Mouse (Mus musculus) midbrain, embryonic 13.5 days (tissue): ENCODE measurements at regions not wholly inside any gene's neighbourhood (a gene's known extent, or its start where the extent isn't known, plus 50 kb on each side); places are given as distances from the start of the nearest gene placed in this dataset.

Experiments used
- ATAC-seq: fragments of 200-750 bp; cut with Nextera tagmentation; 2 replicates; pipeline ENCODE4 v1.8.0; 2017; ENCODE audit warnings: mild to moderate bottlenecking, moderate TSS enrichment, moderate library complexity
- H3K27ac ChIP-seq: fragments of 300-500 bp; sonication (generic); 2 replicates; pipeline ENCODE4 v1.5.1; 2015; ENCODE audit warnings: inconsistent platforms, mild to moderate bottlenecking, moderate library complexity
- H3K27me3 ChIP-seq: fragments of 300-500 bp; sonication (generic); 2 replicates; pipeline ENCODE4 v1.6.1; 2015; ENCODE audit warnings: mild to moderate bottlenecking, inconsistent platforms
- H3K36me3 ChIP-seq: fragments of 300-500 bp; sonication (generic); 2 replicates; pipeline ENCODE4 v1.6.1; 2015; ENCODE audit warnings: mild to moderate bottlenecking, inconsistent platforms
- H3K4me1 ChIP-seq: fragments of 300-500 bp; sonication (generic); replicated peaks from 2 replicates; pipeline ENCODE4 v1.6.1; 2015; ENCODE audit warnings: inconsistent platforms
- H3K4me2 ChIP-seq: fragments of 300-500 bp; sonication (generic); replicated peaks from 2 replicates; pipeline ENCODE4 v1.6.1; 2015; ENCODE audit warnings: moderate library complexity, mild to moderate bottlenecking, inconsistent platforms
- H3K4me3 ChIP-seq: fragments of 300-500 bp; sonication (generic); replicated peaks from 2 replicates; pipeline ENCODE4 v1.5.1; 2015; ENCODE audit warnings: mild to moderate bottlenecking, inconsistent platforms
- H3K9ac ChIP-seq: fragments of 300-500 bp; sonication (generic); replicated peaks from 2 replicates; pipeline ENCODE4 v1.6.1; 2015; ENCODE audit warnings: mild to moderate bottlenecking, inconsistent platforms
- H3K9me3 ChIP-seq: fragments of 300-500 bp; sonication (generic); 2 replicates; pipeline ENCODE4 v1.6.1; 2016; ENCODE audit warnings: mild to moderate bottlenecking, inconsistent platforms
- WGBS: fragments of 180-500 bp; shearing (Covaris S2); methylation state at CpG from one replicate; pipeline ENCODE4 v1.1.7; 2015; 5-methylcytosine and 5-hydroxymethylcytosine counted together

DNA sequence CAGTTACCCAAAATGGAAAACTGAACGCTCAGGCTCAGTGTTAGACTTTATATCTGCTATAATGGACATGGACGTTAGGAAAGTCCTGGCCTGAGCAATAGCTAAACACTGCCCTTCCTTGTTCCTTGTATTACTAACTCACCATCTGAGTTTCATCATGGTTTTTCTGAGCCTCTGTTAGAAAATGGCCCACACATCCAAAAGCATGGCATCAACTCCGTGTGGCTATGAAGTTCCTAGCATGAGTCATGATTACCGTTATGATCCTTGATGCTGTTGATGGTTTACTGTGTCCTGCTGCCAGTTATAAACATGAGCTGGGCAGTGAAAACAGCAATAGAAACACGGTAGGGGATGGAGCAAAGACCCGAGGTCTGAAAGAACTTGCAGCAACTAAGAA is 318.4 kb upstream of the Tenm4 start:
- Histone ChIP-seq H3K27me3 (no peaks in the 10 kb centered on the region), H3K4me1 (no peaks in the 10 kb centered on the region), H3K9ac (no peak overlapping the region), H3K4me3 (no peak overlapping the region), H3K27ac (no peak overlapping the region), H3K4me2 (no peak overlapping the region), H3K9me3 (no peaks in the 10 kb centered on the region), H3K36me3 (no peaks in the 10 kb centered on the region)
- ATAC-seq = no peak
- 86% methylated on average over 6 of the region's 6 CpGs for WGBS

- Histone ChIP-seq H3K4me2 (no peak overlapping the region), H3K27ac (no peak overlapping the region), H3K9me3 (no peaks in the 10 kb centered on the region), H3K36me3 (no peaks in the 10 kb centered on the region), H3K4me3 (no peak overlapping the region), H3K27me3 (no peaks in the 10 kb centered on the region), H3K4me1 (no peaks in the 10 kb centered on the region), H3K9ac (no peak overlapping the region)
- WGBS = 85% methylated on average over 6 of the region's 6 CpGs
- no peak for ATAC-seq
These were observed 317.7 kb upstream of the Tenm4 start for GRCm38 (mm10) chr7:95853225-95853812.

GRCm38 (mm10) chr7:95858247-95858646 is 312.8 kb upstream of the Tenm4 start:
- H3K4me3 ChIP-seq = no peak overlapping the region
- no peak for ATAC-seq
- H3K9ac ChIP-seq = no peak overlapping the region
- no peaks in the 10 kb centered on the region for H3K9me3 ChIP-seq
- no peaks in the 10 kb centered on the region for H3K36me3 ChIP-seq
- H3K4me1 ChIP-seq = no peaks in the 10 kb centered on the region
- H3K27me3 ChIP-seq = no peaks in the 10 kb centered on the region
- no peak overlapping the region for H3K27ac ChIP-seq
- no peak overlapping the region for H3K4me2 ChIP-seq

GRCm38 (mm10) chr7:95864233-95864632 is 306.8 kb upstream of the Tenm4 start:
- Histone ChIP-seq H3K36me3 (no peaks in the 10 kb centered on the region), H3K9ac (no peak overlapping the region), H3K4me3 (no peak overlapping the region), H3K27me3 (no peaks in the 10 kb centered on the region), H3K4me2 (no peak overlapping the region), H3K4me1 (peaks cover 5% of the 10 kb centered on the region; the same call in 1 of the 2 replicates), H3K27ac (no peak overlapping the region), H3K9me3 (no peaks in the 10 kb centered on the region)
- WGBS = 50% methylated on average over 3 of the region's 3 CpGs
- ATAC-seq = no peak

DNA sequence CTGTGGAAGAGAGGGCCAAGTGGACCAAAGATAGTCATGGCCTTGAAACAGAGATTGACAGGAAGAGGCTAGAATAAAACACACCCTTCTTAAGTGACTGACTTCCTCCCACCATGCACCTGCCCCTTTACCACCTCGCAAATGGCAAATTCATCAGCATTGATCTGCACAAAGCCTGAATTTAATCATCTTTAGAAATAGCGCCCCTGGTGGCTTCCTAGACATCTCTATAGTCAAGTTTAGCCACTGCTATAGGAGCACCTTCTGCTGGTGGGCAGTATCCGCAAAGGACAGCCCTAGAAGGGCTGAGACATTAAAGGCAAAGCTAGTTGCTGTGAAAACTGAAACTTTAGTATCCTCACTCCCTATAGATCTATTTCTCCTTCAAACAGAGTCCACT is 305.8 kb upstream of the Tenm4 start:
- Histone ChIP-seq H3K27ac (no peak overlapping the region), H3K36me3 (no peaks in the 10 kb centered on the region), H3K27me3 (no peaks in the 10 kb centered on the region), H3K4me1 (peaks cover 5% of the 10 kb centered on the region; the same call in 1 of the 2 replicates), H3K4me3 (no peak overlapping the region), H3K9me3 (no peaks in the 10 kb centered on the region), H3K9ac (no peak overlapping the region), H3K4me2 (no peak overlapping the region)
- 54% methylated on average over 3 of the region's 3 CpGs for WGBS
- ATAC-seq = no peak

GRCm38 (mm10) chr7:95868753-95869152 is 302.3 kb upstream of the Tenm4 start:
- Histone ChIP-seq H3K9ac (no peak overlapping the region), H3K4me3 (no peak overlapping the region), H3K9me3 (no peaks in the 10 kb centered on the region), H3K4me1 (peaks cover 5% of the 10 kb centered on the region; the same call in 1 of the 2 replicates), H3K36me3 (no peaks in the 10 kb centered on the region), H3K4me2 (no peak overlapping the region), H3K27me3 (no peaks in the 10 kb centered on the region), H3K27ac (no peak overlapping the region)
- ATAC-seq = no peak
- WGBS = 76% methylated on average over 6 of the region's 6 CpGs

- H3K9ac ChIP-seq = no peak overlapping the region
- H3K4me1 ChIP-seq = peaks cover 4% of the 10 kb centered on the region; the same call in 1 of the 2 replicates
- H3K4me2 ChIP-seq = no peak overlapping the region
- no peaks in the 10 kb centered on the region for H3K27me3 ChIP-seq
- H3K36me3 ChIP-seq = no peaks in the 10 kb centered on the region
- H3K9me3 ChIP-seq = no peaks in the 10 kb centered on the region
- H3K4me3 ChIP-seq = no peak overlapping the region
- WGBS = 49% methylated on average over 3 of the region's 3 CpGs
- H3K27ac ChIP-seq = no peak overlapping the region
- ATAC-seq = peak; percentile 74
These were observed 290.3 kb upstream of the Tenm4 start for GRCm38 (mm10) chr7:95880576-95881267.

DNA sequence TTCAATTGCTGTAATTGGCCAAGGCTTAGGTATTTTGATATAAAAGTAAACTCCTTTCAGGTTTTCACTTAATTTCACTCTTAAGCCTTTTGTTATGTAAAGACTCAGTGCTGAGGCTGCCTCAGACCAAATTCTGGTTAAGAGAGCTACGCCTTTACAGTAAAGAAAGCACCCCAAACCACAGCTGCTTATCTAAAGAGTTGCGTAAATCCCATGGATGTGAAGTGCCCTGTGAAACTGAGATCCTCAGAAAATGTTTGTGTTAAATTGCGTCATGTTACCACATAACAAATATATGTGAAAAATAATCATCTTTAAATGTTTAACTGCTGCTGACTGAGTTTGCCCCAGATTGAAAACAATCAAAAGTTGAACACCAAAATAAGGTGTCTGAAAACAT is 269.5 kb upstream of the Tenm4 start:
- no peaks in the 10 kb centered on the region for H3K4me1 ChIP-seq
- no peaks in the 10 kb centered on the region for H3K36me3 ChIP-seq
- no peak overlapping the region for H3K4me2 ChIP-seq
- 93% methylated on average over 3 of the region's 3 CpGs for WGBS
- H3K4me3 ChIP-seq = no peak overlapping the region
- no peak for ATAC-seq
- H3K27ac ChIP-seq = no peak overlapping the region
- no peak overlapping the region for H3K9ac ChIP-seq
- no peaks in the 10 kb centered on the region for H3K27me3 ChIP-seq
- no peaks in the 10 kb centered on the region for H3K9me3 ChIP-seq

GRCm38 (mm10) chr7:95914406-95915080 is 256.5 kb upstream of the Tenm4 start:
- Histone ChIP-seq H3K27me3 (no peaks in the 10 kb centered on the region), H3K27ac (no peak overlapping the region), H3K4me3 (no peak overlapping the region), H3K36me3 (no peaks in the 10 kb centered on the region), H3K9ac (no peak overlapping the region), H3K4me1 (no peaks in the 10 kb centered on the region; the same call in 1 of the 2 replicates), H3K9me3 (no peaks in the 10 kb centered on the region), H3K4me2 (no peak overlapping the region)
- ATAC-seq = no peak
- 89% methylated on average over 4 of the region's 4 CpGs for WGBS

DNA sequence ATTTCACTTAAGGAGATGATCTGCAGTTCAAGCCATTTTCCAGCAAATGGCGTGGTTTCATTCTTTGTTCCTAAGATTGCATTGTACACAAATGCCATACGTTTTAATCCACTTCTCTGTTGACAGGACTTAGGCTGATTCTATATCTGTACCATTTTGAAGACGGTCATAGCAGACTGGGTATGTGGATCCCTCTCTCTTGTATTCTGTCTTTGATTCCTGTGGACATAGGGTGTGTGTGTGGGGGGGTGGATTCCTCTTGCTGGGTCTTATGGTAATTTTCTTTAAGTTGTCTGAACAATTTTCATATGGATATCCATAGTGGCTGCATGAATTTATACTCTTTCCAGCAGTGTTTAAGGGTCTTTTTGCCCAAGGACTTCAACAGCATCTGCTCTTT is 251.1 kb upstream of the Tenm4 start:
- no peak overlapping the region for H3K27ac ChIP-seq
- no peaks in the 10 kb centered on the region for H3K27me3 ChIP-seq
- H3K4me2 ChIP-seq = no peak overlapping the region
- H3K4me3 ChIP-seq = no peak overlapping the region
- ATAC-seq = peak; percentile 78
- H3K36me3 ChIP-seq = no peaks in the 10 kb centered on the region
- no peaks in the 10 kb centered on the region for H3K9me3 ChIP-seq
- 45% methylated on average over 3 of the region's 3 CpGs for WGBS
- no peak overlapping the region for H3K9ac ChIP-seq
- no peaks in the 10 kb centered on the region; the same call in 1 of the 2 replicates for H3K4me1 ChIP-seq

DNA sequence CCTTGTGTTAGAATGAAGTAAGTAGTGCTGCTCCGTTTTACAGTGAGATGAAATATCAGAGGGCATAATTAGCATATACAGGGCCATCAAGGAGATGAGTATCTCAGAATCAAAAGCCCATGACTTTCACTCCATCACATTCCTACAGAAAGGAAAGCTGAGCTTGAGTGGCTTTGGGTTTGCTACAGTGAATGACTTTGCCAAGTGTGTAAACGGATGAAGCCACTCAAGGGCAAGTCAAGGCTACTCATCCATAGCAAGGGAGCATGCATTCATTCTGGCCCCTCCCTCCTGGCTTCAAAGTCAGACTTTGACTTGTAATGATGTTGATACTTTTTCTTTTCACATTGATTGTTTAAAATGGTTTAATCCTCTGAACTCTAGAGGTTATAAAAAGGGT is 246.2 kb upstream of the Tenm4 start:
- H3K9me3 ChIP-seq = no peaks in the 10 kb centered on the region

More for the DNA sequence above, 246.2 kb upstream of the Tenm4 start:
- WGBS = 65% methylated on average over 2 of the region's 2 CpGs
- Histone ChIP-seq H3K9ac (no peak overlapping the region), H3K4me2 (no peak overlapping the region), H3K36me3 (no peaks in the 10 kb centered on the region), H3K4me1 (no peaks in the 10 kb centered on the region), H3K27me3 (no peaks in the 10 kb centered on the region), H3K27ac (no peak overlapping the region), H3K4me3 (no peak overlapping the region)
- no peak for ATAC-seq
